Mouse (Mus musculus): ENCODE measurements around the gene Mrpl39. TPM values are rescaled to one million over a fixed set of nuclear protein-coding genes. Genes with fewer than 3 reads are reported as not detected.

The Mrpl39 gene
- polyA plus RNA-seq, 1 experiment from 2014 or later, result 48.5 TPM

DNA sequence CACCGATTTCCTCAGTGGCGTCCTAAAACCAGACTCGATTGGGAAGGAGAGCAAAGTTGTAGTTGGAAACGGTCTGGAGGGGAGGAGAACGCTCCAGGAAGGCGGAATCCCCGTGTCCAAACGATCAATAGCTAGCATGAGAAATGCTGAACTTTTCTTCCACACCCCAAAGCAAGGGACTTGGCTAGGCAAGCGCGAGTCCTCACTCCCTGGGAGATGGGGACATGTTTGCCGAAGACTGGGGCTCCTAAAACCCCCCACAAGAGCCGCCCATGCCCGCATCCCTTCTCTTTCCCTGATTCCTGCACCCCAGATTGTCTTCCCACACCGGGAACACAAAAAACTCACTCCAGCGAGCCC is 756 bp downstream of the Mrpl39 start:
- peak overlapping the region; percentile 77 for H3K4me2 ChIP-seq
- H3K4me3 ChIP-seq, result peak overlapping the region; percentile 83
- 0 out of 2 replicates have a peak, but pooled peaks have one; percentile 9 for ATAC-seq (ENCODE audit: insufficient number of reproducible peaks, low FRiP score)
- H3K27me3 ChIP-seq (replicated peaks), result no peaks in the 10 kb centered on the region
- H3K9me3 ChIP-seq (replicated peaks), result no peaks in the 10 kb centered on the region
- WGBS, result under 1% methylated on average over 15 of the region's 15 CpGs
- no peak overlapping the region for H3K27ac ChIP-seq (ENCODE audit: poor library complexity, severe bottlenecking)
- H3K9ac ChIP-seq, result peak overlapping the region; percentile 84
- H3K36me3 ChIP-seq, result peaks cover 19% of the 10 kb centered on the region
- H3K4me1 ChIP-seq (replicated peaks), result peaks cover 5% of the 10 kb centered on the region

DNA sequence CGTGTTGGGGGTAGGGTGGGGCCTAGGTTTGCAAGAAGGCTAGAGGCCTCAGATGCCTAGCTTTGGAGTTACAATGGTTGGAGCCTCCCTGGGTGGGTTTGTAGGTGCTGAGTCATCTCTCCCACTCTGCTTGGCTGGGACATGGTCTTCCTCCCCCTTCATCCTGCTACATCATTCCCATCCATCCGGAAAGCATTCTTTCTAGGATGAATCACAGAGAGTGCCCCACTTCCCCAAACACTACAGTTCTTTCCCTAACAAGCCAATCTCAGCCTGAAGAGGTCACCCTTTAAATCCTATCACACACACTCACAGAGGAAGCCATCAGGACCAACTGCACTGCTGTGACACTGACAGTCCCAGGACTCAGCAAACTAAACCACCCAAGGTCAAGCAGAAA is 14.9 kb downstream of the Mrpl39 start:
- no peak for ATAC-seq (ENCODE audit: insufficient number of reproducible peaks, low FRiP score)
- Histone ChIP-seq H3K4me2 (no peak overlapping the region), H3K4me3 (no peak overlapping the region), H3K9ac (no peak overlapping the region), H3K36me3 (peaks cover 63% of the 10 kb centered on the region), H3K27ac (ENCODE audit: poor library complexity, severe bottlenecking) (no peak overlapping the region), H3K27me3 (replicated peaks) (no peaks in the 10 kb centered on the region), H3K9me3 (replicated peaks) (no peaks in the 10 kb centered on the region), H3K4me1 (replicated peaks) (no peaks in the 10 kb centered on the region)
- WGBS, result 95% methylated on average over 2 of the region's 2 CpGs

DNA sequence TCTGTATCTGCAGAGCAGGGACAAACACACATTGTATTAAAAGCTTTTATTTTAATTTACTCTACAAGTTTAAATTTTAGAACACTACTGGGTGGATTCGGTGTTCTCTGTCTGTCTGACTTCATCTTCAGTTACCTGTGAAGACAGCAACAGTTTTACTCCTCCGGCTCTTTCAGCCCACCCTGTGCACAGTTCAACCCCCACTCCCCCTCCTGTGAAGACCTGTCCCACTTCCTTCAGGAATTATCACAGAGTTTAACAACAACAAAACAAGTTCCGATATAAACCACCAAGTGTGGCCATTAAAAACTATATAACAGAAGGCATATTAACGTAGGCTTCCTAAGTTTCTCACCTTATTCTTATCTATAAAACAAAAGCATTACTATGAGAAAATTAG is 17.3 kb downstream of the Mrpl39 start:
- H3K27ac ChIP-seq (ENCODE audit: poor library complexity, severe bottlenecking), result no peak overlapping the region
- H3K36me3 ChIP-seq, result peaks cover 43% of the 10 kb centered on the region
- no peak overlapping the region for H3K4me2 ChIP-seq
- 93% methylated on average over 4 of the region's 4 CpGs for whole genome bisulfite sequencing
- H3K9ac ChIP-seq, result no peak overlapping the region
- no peak for ATAC-seq (ENCODE audit: insufficient number of reproducible peaks, low FRiP score)
- no peaks in the 10 kb centered on the region for H3K9me3 ChIP-seq (replicated peaks)
- no peak overlapping the region for H3K4me3 ChIP-seq
- H3K27me3 ChIP-seq (replicated peaks), result no peaks in the 10 kb centered on the region
- H3K4me1 ChIP-seq (replicated peaks), result no peaks in the 10 kb centered on the region

DNA sequence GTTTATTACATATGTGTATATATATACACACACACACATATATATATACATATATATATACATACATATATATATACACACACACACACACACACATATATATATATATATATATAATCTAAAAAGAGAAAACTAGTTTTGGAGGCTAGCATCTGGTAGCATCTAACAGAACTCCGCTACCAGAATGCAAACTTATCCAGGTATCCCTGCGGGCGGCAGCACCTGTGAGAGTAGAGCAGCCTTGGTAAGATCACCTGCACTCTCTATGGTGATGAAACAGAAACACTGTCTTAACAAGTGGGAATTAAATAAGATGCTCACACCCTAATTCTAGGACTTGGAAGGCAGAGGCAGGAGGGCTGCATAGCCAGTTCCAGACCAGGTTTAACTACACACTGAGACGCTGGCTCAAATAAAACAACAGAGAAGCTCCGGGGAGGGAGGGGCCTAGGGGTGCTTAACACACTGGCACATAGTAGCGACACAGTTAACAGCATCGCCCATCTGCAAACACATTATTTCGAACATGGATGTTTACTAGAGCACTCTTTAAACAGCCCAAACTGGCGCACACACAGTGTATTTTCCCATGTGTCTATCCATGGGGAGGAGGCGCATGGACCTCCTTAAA is 17.8 kb downstream of the Mrpl39 start:
- no peak for ATAC-seq (ENCODE audit: insufficient number of reproducible peaks, low FRiP score)
- Histone ChIP-seq H3K9me3 (replicated peaks) (no peaks in the 10 kb centered on the region), H3K36me3 (peaks cover 38% of the 10 kb centered on the region), H3K9ac (no peak overlapping the region), H3K4me1 (replicated peaks) (no peaks in the 10 kb centered on the region), H3K27me3 (replicated peaks) (no peaks in the 10 kb centered on the region), H3K4me2 (no peak overlapping the region), H3K27ac (ENCODE audit: poor library complexity, severe bottlenecking) (no peak overlapping the region), H3K4me3 (no peak overlapping the region)
- WGBS, result 93% methylated on average over 10 of the region's 10 CpGs

DNA sequence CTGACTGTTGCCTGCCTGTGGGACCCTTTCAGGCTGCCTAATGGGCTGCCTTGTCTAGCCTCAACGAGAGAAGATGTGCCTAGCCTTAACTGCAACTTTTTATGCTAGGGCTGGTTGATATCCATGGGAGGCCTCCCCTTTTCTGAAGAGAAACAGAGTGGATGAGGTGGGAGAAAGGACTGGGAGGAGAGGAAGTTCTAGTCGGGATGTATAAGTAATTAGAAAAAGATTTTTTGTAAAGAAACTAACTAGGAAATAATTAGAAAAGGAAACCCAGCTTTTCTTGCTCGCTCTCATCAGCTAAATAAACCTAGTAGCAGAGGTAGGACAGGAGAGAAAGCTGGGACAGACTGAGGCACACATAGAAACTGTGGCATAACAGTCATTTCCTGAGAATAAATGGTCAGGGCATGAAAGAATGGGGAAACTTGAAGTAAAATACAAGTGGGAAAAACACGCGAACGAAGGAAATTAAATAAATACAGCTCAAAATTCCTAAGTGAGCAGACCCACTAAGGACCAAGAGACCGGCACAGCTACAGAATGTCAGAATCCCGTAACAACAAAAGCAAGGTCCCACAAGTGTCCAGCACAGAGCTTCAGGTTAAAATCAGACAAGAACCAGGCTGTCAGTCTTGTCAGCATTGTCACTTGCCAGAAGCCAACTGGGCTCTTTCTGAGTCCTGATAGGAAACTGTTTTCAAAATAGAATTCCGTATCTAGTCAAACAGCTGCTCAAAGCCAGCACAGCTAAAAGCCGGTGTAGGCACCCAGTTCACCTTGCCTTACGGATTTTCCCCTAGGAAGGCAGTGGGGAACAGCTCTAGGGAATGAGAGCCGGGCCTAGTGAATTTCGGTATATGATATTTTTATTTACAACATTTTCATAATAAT is 18.6 kb downstream of the Mrpl39 start:
- H3K4me1 ChIP-seq (replicated peaks), result no peaks in the 10 kb centered on the region
- peaks cover 30% of the 10 kb centered on the region for H3K36me3 ChIP-seq
- H3K4me3 ChIP-seq, result no peak overlapping the region
- no peaks in the 10 kb centered on the region for H3K9me3 ChIP-seq (replicated peaks)
- 76% methylated on average over 13 of the region's 13 CpGs for WGBS
- H3K27ac ChIP-seq (ENCODE audit: poor library complexity, severe bottlenecking), result no peak overlapping the region
- ATAC-seq (ENCODE audit: insufficient number of reproducible peaks, low FRiP score), result no peak
- H3K4me2 ChIP-seq, result no peak overlapping the region
- H3K9ac ChIP-seq, result no peak overlapping the region
- no peaks in the 10 kb centered on the region for H3K27me3 ChIP-seq (replicated peaks)

DNA sequence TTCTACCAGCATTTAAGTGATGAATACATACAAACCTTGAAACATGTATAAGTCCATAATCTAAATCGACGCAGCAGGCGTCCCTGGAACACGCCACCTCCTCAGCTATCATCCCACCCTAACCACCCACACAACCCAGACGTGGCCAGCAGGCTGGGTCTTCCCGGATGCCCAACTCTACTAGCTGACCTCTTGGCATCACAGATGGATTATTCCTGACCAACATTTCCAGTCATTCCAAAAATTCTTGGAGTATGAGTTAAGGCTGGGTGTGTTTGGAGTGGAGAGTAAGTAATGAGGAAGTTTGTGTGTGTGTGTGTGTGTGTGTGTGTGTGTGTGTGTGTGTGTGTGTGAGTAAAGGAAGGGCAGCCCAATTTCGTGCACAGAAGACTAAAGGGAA is 19.3 kb downstream of the Mrpl39 start:
- WGBS, result 78% methylated on average over 7 of the region's 7 CpGs
- H3K4me3 ChIP-seq, result no peak overlapping the region
- no peak overlapping the region for H3K4me2 ChIP-seq
- ATAC-seq (ENCODE audit: insufficient number of reproducible peaks, low FRiP score), result no peak
- H3K4me1 ChIP-seq (replicated peaks), result no peaks in the 10 kb centered on the region
- no peaks in the 10 kb centered on the region for H3K27me3 ChIP-seq (replicated peaks)
- H3K27ac ChIP-seq (ENCODE audit: poor library complexity, severe bottlenecking), result no peak overlapping the region
- no peak overlapping the region for H3K9ac ChIP-seq
- H3K9me3 ChIP-seq (replicated peaks), result no peaks in the 10 kb centered on the region
- H3K36me3 ChIP-seq, result peaks cover 22% of the 10 kb centered on the region

DNA sequence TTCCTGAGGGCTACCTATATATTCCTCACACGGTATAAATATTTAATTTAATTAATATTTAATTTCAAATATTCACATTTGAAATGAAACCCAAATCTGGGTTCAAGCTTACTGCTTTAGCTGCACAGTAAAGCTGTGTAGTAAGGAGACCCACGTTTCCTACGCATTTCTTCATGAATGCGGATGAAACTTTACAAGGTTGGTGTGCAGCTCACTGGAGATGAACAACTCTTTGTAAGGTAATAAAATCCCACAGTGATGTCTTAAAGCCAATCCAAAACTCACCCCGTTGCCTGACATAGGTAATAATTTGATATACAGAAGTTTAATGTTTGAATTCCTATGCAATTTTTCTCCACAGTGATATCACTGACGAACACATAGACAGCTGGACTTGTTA is 20.6 kb downstream of the Mrpl39 start:
- Histone ChIP-seq H3K36me3 (peaks cover 12% of the 10 kb centered on the region), H3K27me3 (replicated peaks) (no peaks in the 10 kb centered on the region), H3K9me3 (replicated peaks) (no peaks in the 10 kb centered on the region), H3K4me2 (no peak overlapping the region), H3K9ac (no peak overlapping the region), H3K4me3 (no peak overlapping the region), H3K4me1 (replicated peaks) (no peaks in the 10 kb centered on the region), H3K27ac (ENCODE audit: poor library complexity, severe bottlenecking) (no peak overlapping the region)
- WGBS, result 89% methylated on average over 6 of the region's 6 CpGs
- ATAC-seq (ENCODE audit: insufficient number of reproducible peaks, low FRiP score), result no peak

DNA sequence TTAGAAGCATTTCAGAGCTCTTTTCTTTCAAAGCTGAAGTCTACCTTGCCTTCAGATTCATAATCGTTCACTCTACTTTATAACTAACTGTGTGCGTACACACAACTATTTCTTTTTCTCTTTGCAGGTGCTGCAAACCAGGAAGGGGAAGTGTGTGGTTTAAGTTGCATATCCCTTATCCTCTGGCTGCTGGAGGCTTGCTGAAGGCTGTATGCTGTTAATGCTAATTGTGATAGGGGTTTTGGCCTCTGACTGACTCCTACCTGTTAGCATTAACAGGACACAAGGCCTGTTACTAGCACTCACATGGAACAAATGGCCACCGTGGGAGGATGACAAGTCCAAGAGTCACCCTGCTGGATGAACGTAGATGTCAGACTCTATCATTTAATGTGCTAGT is 21.6 kb downstream of the Mrpl39 start:
- Histone ChIP-seq H3K36me3 (peaks cover 12% of the 10 kb centered on the region), H3K9me3 (replicated peaks) (no peaks in the 10 kb centered on the region), H3K27ac (ENCODE audit: poor library complexity, severe bottlenecking) (no peak overlapping the region), H3K4me3 (no peak overlapping the region), H3K9ac (no peak overlapping the region), H3K27me3 (replicated peaks) (no peaks in the 10 kb centered on the region), H3K4me1 (replicated peaks) (no peaks in the 10 kb centered on the region), H3K4me2 (no peak overlapping the region)
- ATAC-seq (ENCODE audit: insufficient number of reproducible peaks, low FRiP score), result no peak
- WGBS, result 80% methylated on average over 4 of the region's 4 CpGs

DNA sequence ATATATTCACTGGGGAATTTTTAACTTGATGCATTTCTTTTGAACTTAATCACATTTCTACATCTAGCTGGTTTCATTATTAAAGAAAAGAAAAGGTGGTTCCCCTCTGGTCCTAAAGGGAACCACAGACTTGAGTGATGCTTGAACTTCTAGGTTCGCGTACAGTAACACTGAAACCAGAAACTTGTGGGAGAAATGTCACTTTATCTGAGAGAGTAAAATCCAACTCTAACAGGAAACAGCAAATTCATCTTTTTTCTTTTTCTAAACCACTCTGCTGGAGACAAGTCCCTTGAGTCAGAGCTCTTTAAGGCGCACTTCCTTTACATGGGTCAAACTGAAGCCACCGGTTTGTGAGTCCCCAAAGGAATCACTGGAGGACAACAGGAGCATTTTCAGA is 22.4 kb downstream of the Mrpl39 start:
- ATAC-seq (ENCODE audit: insufficient number of reproducible peaks, low FRiP score), result no peak
- Histone ChIP-seq H3K36me3 (peaks cover 6% of the 10 kb centered on the region), H3K4me2 (no peak overlapping the region), H3K9me3 (replicated peaks) (no peaks in the 10 kb centered on the region), H3K4me3 (no peak overlapping the region), H3K9ac (no peak overlapping the region), H3K4me1 (replicated peaks) (no peaks in the 10 kb centered on the region), H3K27me3 (replicated peaks) (no peaks in the 10 kb centered on the region), H3K27ac (ENCODE audit: poor library complexity, severe bottlenecking) (no peak overlapping the region)
- 80% methylated on average over 4 of the region's 4 CpGs for WGBS

DNA sequence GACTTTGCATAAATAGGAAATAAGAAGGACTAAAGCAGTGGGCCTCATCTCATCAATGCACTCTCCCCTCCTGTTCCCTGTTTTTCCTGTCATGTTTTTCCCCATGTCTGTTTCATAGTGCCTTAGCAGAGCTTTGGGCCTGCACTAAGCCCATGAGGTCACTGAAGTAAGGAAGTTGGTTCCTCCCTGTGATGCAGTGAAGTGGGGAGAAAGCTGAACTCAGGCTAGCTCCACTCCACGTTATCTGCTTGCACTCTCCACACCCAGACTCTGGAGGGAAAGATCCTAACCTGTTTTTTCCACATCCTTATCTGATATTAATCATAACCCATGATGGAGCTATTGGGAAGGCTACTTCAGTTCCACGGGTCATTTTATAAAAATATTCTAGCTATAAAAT is 26.9 kb downstream of the Mrpl39 start:
- 55% methylated on average over 2 of the region's 2 CpGs for WGBS
- Histone ChIP-seq H3K9ac (no peak overlapping the region), H3K4me1 (replicated peaks) (no peaks in the 10 kb centered on the region), H3K27ac (ENCODE audit: poor library complexity, severe bottlenecking) (no peak overlapping the region), H3K9me3 (replicated peaks) (no peaks in the 10 kb centered on the region), H3K27me3 (replicated peaks) (peaks cover 7% of the 10 kb centered on the region; the same call in 1 of the 2 replicates), H3K4me2 (no peak overlapping the region), H3K4me3 (no peak overlapping the region), H3K36me3 (no peaks in the 10 kb centered on the region)
- ATAC-seq (ENCODE audit: insufficient number of reproducible peaks, low FRiP score), result no peak

DNA sequence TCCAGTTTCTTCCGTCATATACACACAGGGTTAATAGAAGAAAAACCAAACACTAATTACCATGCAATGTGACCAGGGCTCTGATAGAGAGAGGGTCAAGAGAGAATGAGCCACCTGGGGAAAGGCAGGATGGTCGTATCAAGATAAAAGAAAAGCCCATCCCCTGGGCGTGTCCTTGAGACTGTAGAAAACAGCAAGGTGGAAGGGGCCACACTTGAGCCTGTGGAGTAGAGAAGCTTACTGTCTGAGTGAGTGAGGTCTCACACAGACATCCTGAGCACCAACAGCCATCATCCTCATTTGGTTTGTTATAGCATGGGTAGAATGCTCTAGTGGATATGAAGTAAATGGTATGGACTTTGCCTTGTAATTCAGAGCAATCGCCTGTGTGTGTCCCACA is 27.7 kb downstream of the Mrpl39 start:
- Histone ChIP-seq H3K9me3 (replicated peaks) (no peaks in the 10 kb centered on the region), H3K9ac (no peak overlapping the region), H3K27ac (ENCODE audit: poor library complexity, severe bottlenecking) (no peak overlapping the region), H3K27me3 (replicated peaks) (peaks cover 7% of the 10 kb centered on the region; the same call in 1 of the 2 replicates), H3K4me3 (no peak overlapping the region), H3K4me1 (replicated peaks) (no peaks in the 10 kb centered on the region), H3K4me2 (no peak overlapping the region), H3K36me3 (no peaks in the 10 kb centered on the region)
- 64% methylated on average over 4 of the region's 4 CpGs for WGBS
- ATAC-seq (ENCODE audit: insufficient number of reproducible peaks, low FRiP score), result no peak
